Mouse (Mus musculus): Measurements from ENCODE around the gene Trpm3.

GRCm38 (mm10) chr19:22965470-22965869, 826.6 kb downstream of the Trpm3 start:
- no peak for TF ChIP-seq GATA1 (IDR thresholded peaks at IDR 0.05; ENCODE audit: borderline replicate concordance, low read length)
- no peak for TF ChIP-seq FLI1 (IDR thresholded peaks at IDR 0.05; ENCODE audit: low read length)
